Mouse (Mus musculus) gastrocnemius, postnatal 25 days (tissue): ENCODE measurements around the gene Sh3d21. TPM values are rescaled to one million over a fixed set of nuclear protein-coding genes. Genes with fewer than 3 reads are reported as not detected.
"Not testable (repeated sequence)": the region's sequence is repeated elsewhere in the genome, so short reads cannot be mapped to it uniquely, and the experiment has no call there.

Source experiments
- DNase-seq: peaks from one replicate; pipeline ENCODE4 v3.0.0; 2022
- long read RNA-seq, 2 experiments: library from polyadenylated mRNA; stranded (forward); transcript quantifications; one replicate each; pipeline ENCODE4 v2.0.0; 2021
- total RNA-seq, 2 experiments: library from RNA; stranded (reverse); gene quantifications; 1 replicate in 1 of 2; 2 replicates in 1 of 2; pipeline ENCODE4 v1.2.3; 2021

The Sh3d21 gene
- 1 to 10 TPM in 1 of 2 experiments, under 1 TPM in 1; 0.94 to 1.3 TPM for total RNA-seq
- long read RNA-seq, experiment 1, partial matches to known transcripts = 4 of 5 reads
- long read RNA-seq, experiment 1, other reads (novel, unspliced or antisense) = 1 of 5 reads
- long read RNA-seq, experiment 2, partial matches to known transcripts = 3 of 6 reads
- long read RNA-seq, experiment 2, other reads (novel, unspliced or antisense) = 1 of 6 reads

GRCm38 (mm10) chr4:126163067-126163659 is at the start of gene Sh3d21:
Gene Sh3d21, minus strand, starts transcription at chr4:126163491.
- DNase-seq = no peak

- no peak for DNase-seq
Measured at GRCm38 (mm10) chr4:126207081-126207480, 43.8 kb upstream of the Sh3d21 start.

GRCm38 (mm10) chr4:126205386-126205785 is 42.1 kb upstream of the Sh3d21 start:
- DNase-seq = no peak

- DNase-seq = no peak
Measured at GRCm38 (mm10) chr4:126204661-126205230, 41.5 kb upstream of the Sh3d21 start.

GRCm38 (mm10) chr4:126204016-126204415 is 40.7 kb upstream of the Sh3d21 start:
- no peak for DNase-seq

GRCm38 (mm10) chr4:126203336-126203895 is 40.1 kb upstream of the Sh3d21 start:
- DNase-seq = no peak

GRCm38 (mm10) chr4:126202303-126203181 is 39.3 kb upstream of the Sh3d21 start, which contains the start of gene Thrap3:
Gene Thrap3, minus strand, starts transcription at chr4:126202760.
- DNase-seq = peak; percentile 100

- no peak for DNase-seq
Measured at GRCm38 (mm10) chr4:126201514-126202302, 38.4 kb upstream of the Sh3d21 start.

- no peak for DNase-seq
Measured at GRCm38 (mm10) chr4:126200656-126201055, 37.4 kb upstream of the Sh3d21 start.

- no peak for DNase-seq
Measured at GRCm38 (mm10) chr4:126200036-126200435, 36.7 kb upstream of the Sh3d21 start.

GRCm38 (mm10) chr4:126199556-126199955 is 36.3 kb upstream of the Sh3d21 start:
- no peak for DNase-seq

GRCm38 (mm10) chr4:126197485-126197884 is 34.2 kb upstream of the Sh3d21 start:
- no peak for DNase-seq

- DNase-seq = no peak
Measured at GRCm38 (mm10) chr4:126194916-126195315, 31.6 kb upstream of the Sh3d21 start.

- no peak for DNase-seq
Measured at GRCm38 (mm10) chr4:126194216-126194615, 30.9 kb upstream of the Sh3d21 start.

GRCm38 (mm10) chr4:126190636-126191035 is 27.3 kb upstream of the Sh3d21 start:
- DNase-seq = no peak

- DNase-seq = no peak
Measured at GRCm38 (mm10) chr4:126187096-126187495, 23.8 kb upstream of the Sh3d21 start.

- DNase-seq = no peak
Measured at GRCm38 (mm10) chr4:126183034-126183433, 19.7 kb upstream of the Sh3d21 start.

- DNase-seq = no peak
Measured at GRCm38 (mm10) chr4:126181170-126181957, 18.1 kb upstream of the Sh3d21 start.

- DNase-seq = not testable (repeated sequence)
Measured at GRCm38 (mm10) chr4:126175980-126176379, 12.7 kb upstream of the Sh3d21 start.

- DNase-seq = no peak
Measured at GRCm38 (mm10) chr4:126173800-126174199, 10.5 kb upstream of the Sh3d21 start.

- DNase-seq = not testable (repeated sequence)
Measured at GRCm38 (mm10) chr4:126170737-126171136, 7.4 kb upstream of the Sh3d21 start.
